Comparison of ENCODE assay signal across 8 mouse cellular contexts in genomic region chrX:6400398-6401020, GRCm38 (mm10). TPM values are rescaled to one million over a fixed set of nuclear protein-coding genes. Genes with fewer than 3 reads are reported as not detected.
DNase-seq lines count a peak whose midpoint lies in the region; ATAC-seq and TF ChIP-seq lines count a peak whose summit lies in the region.

No protein-coding gene starts in this region.

- WGBS in limb, embryonic 15.5 days: 16% methylated on average over 30 of the region's 49 CpGs
- 13% methylated on average over 26 of the region's 49 CpGs for WGBS in neural tube, embryonic 14.5 days

- peak overlapping the region; percentile 44 for H3K4me2 ChIP-seq in limb, embryonic 15.5 days
- peak overlapping the region; percentile 55 for H3K4me2 ChIP-seq in neural tube, embryonic 14.5 days (ENCODE audit: low read depth, low read length)

- peak overlapping the region; percentile 78 for H3K4me3 ChIP-seq in gastrocnemius, adult 2 months
- H3K4me3 ChIP-seq in embryonic fibroblast, embryonic 13.5 days (ENCODE audit: insufficient read depth, low read length): peak overlapping the region; percentile 57
- H3K4me3 ChIP-seq in limb, embryonic 15.5 days: peak overlapping the region; percentile 62
- H3K4me3 ChIP-seq in neural tube, embryonic 14.5 days (ENCODE audit: low read depth, low read length): peak overlapping the region; percentile 54

- peak; percentile 7; the same call in 1 of the 2 replicates for ATAC-seq in limb, embryonic 15.5 days (ENCODE audit: insufficient number of reproducible peaks, low FRiP score, low TSS enrichment, low read depth)
- peak; percentile 70 for ATAC-seq in neural tube, embryonic 14.5 days (ENCODE audit: low read depth)
- ATAC-seq in inflammation-experienced regulatory T-cells, adult 6 months: no peak

- H3K36me3 ChIP-seq in limb, embryonic 15.5 days: no peaks in the 10 kb centered on the region
- H3K36me3 ChIP-seq in neural tube, embryonic 14.5 days (ENCODE audit: control insufficient read depth, insufficient read depth, low read length): no peaks in the 10 kb centered on the region

- DNase-seq in gastrocnemius, adult 2 months: peak; percentile 24
- DNase-seq in gastrocnemius, adult 8-10 months (ENCODE audit: low spot score in 2 of 2): no peak
- peak; percentile 45 for DNase-seq in adrenal gland, postnatal 10 days
- peak; percentile 7 to 33 for DNase-seq in heart, postnatal 36 days

- H3K27ac ChIP-seq in gastrocnemius, adult 2 months: peak overlapping the region; percentile 40
- H3K27ac ChIP-seq in embryonic fibroblast, embryonic 13.5 days (ENCODE audit: insufficient read depth, low read length): peak overlapping the region; percentile 27; the same call in 1 of the 2 replicates
- peak overlapping the region; percentile 88 for H3K27ac ChIP-seq in limb, embryonic 15.5 days
- peak overlapping the region; percentile 52 for H3K27ac ChIP-seq in neural tube, embryonic 14.5 days (ENCODE audit: low read depth, low read length)

- H3K27me3 ChIP-seq in limb, embryonic 15.5 days: no peaks in the 10 kb centered on the region
- no peaks in the 10 kb centered on the region for H3K27me3 ChIP-seq in neural tube, embryonic 14.5 days (ENCODE audit: control insufficient read depth, insufficient read depth, low read length)

- peak overlapping the region; percentile 52 for H3K9ac ChIP-seq in limb, embryonic 15.5 days
- peak overlapping the region; percentile 46 for H3K9ac ChIP-seq in neural tube, embryonic 14.5 days (replicated peaks; ENCODE audit: low read depth, low read length)

- H3K4me1 ChIP-seq in embryonic fibroblast, embryonic 13.5 days (ENCODE audit: control insufficient read depth, insufficient read depth, low read length): peaks cover 2% of the 10 kb centered on the region; the same call in 1 of the 2 replicates
- no peaks in the 10 kb centered on the region; the same call in 1 of the 2 replicates for H3K4me1 ChIP-seq in limb, embryonic 15.5 days
- no peaks in the 10 kb centered on the region for H3K4me1 ChIP-seq in neural tube, embryonic 14.5 days (ENCODE audit: control insufficient read depth, insufficient read depth, low read length)

- no peaks in the 10 kb centered on the region for H3K9me3 ChIP-seq in limb, embryonic 15.5 days
- no peaks in the 10 kb centered on the region for H3K9me3 ChIP-seq in neural tube, embryonic 14.5 days (ENCODE audit: control insufficient read depth, low read length)

- no peak for TF ChIP-seq CTCF in gastrocnemius, adult 2 months (IDR thresholded peaks at IDR 0.05)
- TF ChIP-seq CTCF in embryonic fibroblast, embryonic 13.5 days (IDR thresholded peaks at IDR 0.05; ENCODE audit: borderline replicate concordance, insufficient read depth, low read length): no peak

- no peak for TF ChIP-seq POLR2A in embryonic fibroblast, embryonic 13.5 days (IDR thresholded peaks at IDR 0.05; ENCODE audit: low read depth, low read length)

- intact Hi-C loops in gastrocnemius, adult 2 months (cut with DNase I): no loop called here
- intact Hi-C loops in heart, postnatal 36 days (cut with DNase I): loop anchor here (5.0 kb wide), 1 partner anchor 1277 kb away; no protein-coding TSS in a partner anchor

RNA-seq across cellular contexts. Expression of gene Shroom4, which starts 0.9 kb away (rescaled TPM):
- total RNA-seq in gastrocnemius, adult 2 months (2021): 1 to 10 TPM; 4.3 to 5.7 TPM
- total RNA-seq in gastrocnemius, adult 8-10 months (2022): 1 to 10 TPM; 2.7 to 5.4 (median 4.5) TPM
- 10 to 100 TPM; 15.3 to 17.5 TPM for total RNA-seq in adrenal gland, postnatal 10 days (2021)
- polyA plus RNA-seq in embryonic fibroblast, embryonic 13.5 days (2011; ENCODE audit: insufficient read length, low read depth, missing spikeins): 21.9 and 26.5 TPM in 2 replicates
- 10 to 100 TPM; 14.1 to 18.1 TPM for total RNA-seq in heart, postnatal 36 days (2021)
- 4.4 and 5.2 TPM in 2 replicates for polyA plus RNA-seq in limb, embryonic 15.5 days (2015; fragmentation: Nextera tagmentation; extraction: Ambion mirVana)
- 1.7 and 3.2 TPM in 2 replicates for polyA plus RNA-seq in neural tube, embryonic 14.5 days (2014; fragmentation: Nextera tagmentation; extraction: Ambion mirVana)
- polyA plus RNA-seq in inflammation-experienced regulatory T-cells, adult 6 months (2017; shearing (Covaris generic)): under 1 TPM in 1 of 3 experiments, not detected in 2; 0.11 TPM

Comparison
In these comparisons a context has a peak if more than half of its experiments do, and no peak if none do; other contexts are left out.
1. DNase-seq: peak in gastrocnemius, adult 2 months (single experiment), adrenal gland, postnatal 10 days (single experiment) and heart, postnatal 36 days (2 of 2); none in gastrocnemius, adult 8-10 months (0 of 2).
2. H3K27ac ChIP-seq: peak in every context shown above with its lines; median percentile 88 in limb, embryonic 15.5 days; 52 in neural tube, embryonic 14.5 days; 40 in gastrocnemius, adult 2 months; 27 in embryonic fibroblast, embryonic 13.5 days.
3. Peak in every context shown above with its lines, with median percentiles within 50 percentile points of each other: H3K4me3 ChIP-seq.